Mouse (Mus musculus) cerebellum, adult 11-12 months (tissue): ENCODE measurements around the gene Cybrd1.

Experiments
- DNase-seq: peaks from one replicate; pipeline ENCODE4 v3.0.0; 2022

The Cybrd1 gene

GRCm38 (mm10) chr2:71117797-71118708 is at the start of gene Cybrd1:
Cybrd1 (plus strand) TSS chr2:71117923.
- DNase-seq, result no peak

GRCm38 (mm10) chr2:71071601-71072000 is 46.1 kb upstream of the Cybrd1 start:
- DNase-seq, result no peak

GRCm38 (mm10) chr2:71073330-71073729 is 44.4 kb upstream of the Cybrd1 start:
- DNase-seq, result no peak

- no peak for DNase-seq
Measured at GRCm38 (mm10) chr2:71073828-71074227, 43.9 kb upstream of the Cybrd1 start.

GRCm38 (mm10) chr2:71082416-71082815 is 35.3 kb upstream of the Cybrd1 start:
- no peak for DNase-seq

GRCm38 (mm10) chr2:71083454-71084193 is 34.1 kb upstream of the Cybrd1 start:
- no peak for DNase-seq

GRCm38 (mm10) chr2:71089766-71090165 is 28.0 kb upstream of the Cybrd1 start:
- DNase-seq, result no peak

- no peak for DNase-seq
Measured at GRCm38 (mm10) chr2:71090660-71091445, 26.9 kb upstream of the Cybrd1 start.

GRCm38 (mm10) chr2:71096170-71096569 is 21.6 kb upstream of the Cybrd1 start:
- no peak for DNase-seq

GRCm38 (mm10) chr2:71102621-71103291 is 15.0 kb upstream of the Cybrd1 start:
- DNase-seq, result no peak

GRCm38 (mm10) chr2:71103292-71103680 is 14.4 kb upstream of the Cybrd1 start:
- no peak for DNase-seq

GRCm38 (mm10) chr2:71104696-71105095 is 13.0 kb upstream of the Cybrd1 start:
- DNase-seq, result no peak

GRCm38 (mm10) chr2:71105469-71106215 is 12.1 kb upstream of the Cybrd1 start:
- no peak for DNase-seq

- DNase-seq, result no peak
Measured at GRCm38 (mm10) chr2:71107225-71107624, 10.5 kb upstream of the Cybrd1 start.

- DNase-seq, result no peak
Measured at GRCm38 (mm10) chr2:71108541-71108940, 9.2 kb upstream of the Cybrd1 start.

GRCm38 (mm10) chr2:71113489-71114171 is 4.1 kb upstream of the Cybrd1 start:
- DNase-seq, result no peak

GRCm38 (mm10) chr2:71116151-71116550 is 1.6 kb upstream of the Cybrd1 start:
- DNase-seq, result no peak

- DNase-seq, result no peak
Measured at GRCm38 (mm10) chr2:71120844-71121243, 3.1 kb downstream of the Cybrd1 start.

- DNase-seq, result no peak
Measured at GRCm38 (mm10) chr2:71121406-71121805, 3.7 kb downstream of the Cybrd1 start.

GRCm38 (mm10) chr2:71122268-71123029 is 4.7 kb downstream of the Cybrd1 start:
- no peak for DNase-seq
